Mouse (Mus musculus): ENCODE results near the gene Aprt.

Aprt gene

DNA sequence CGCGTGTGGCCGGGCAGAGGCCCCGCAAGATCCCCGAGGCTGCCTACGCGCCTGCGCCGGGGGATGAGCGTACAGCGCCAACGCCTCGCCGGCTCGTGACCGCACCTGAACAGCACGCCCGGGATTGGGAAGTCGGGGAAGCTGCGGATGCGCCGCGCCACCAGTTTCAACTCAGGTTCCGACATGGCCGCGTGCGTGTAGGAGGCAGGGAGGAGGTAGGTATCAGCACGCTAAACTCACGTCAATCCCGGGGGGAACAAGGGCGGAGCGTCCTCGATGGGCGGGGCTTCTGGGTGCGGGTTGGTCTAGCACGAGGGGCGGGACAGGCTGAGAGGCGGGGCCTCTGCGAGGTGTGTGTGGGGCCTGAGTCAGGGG lies at the start of gene Aprt:
TSS of gene Aprt (minus strand) at position 262 of the 375 bp plus-strand sequence.
- DNase-seq (ENCODE audit: low read depth, low spot score): peak; percentile 81

DNA sequence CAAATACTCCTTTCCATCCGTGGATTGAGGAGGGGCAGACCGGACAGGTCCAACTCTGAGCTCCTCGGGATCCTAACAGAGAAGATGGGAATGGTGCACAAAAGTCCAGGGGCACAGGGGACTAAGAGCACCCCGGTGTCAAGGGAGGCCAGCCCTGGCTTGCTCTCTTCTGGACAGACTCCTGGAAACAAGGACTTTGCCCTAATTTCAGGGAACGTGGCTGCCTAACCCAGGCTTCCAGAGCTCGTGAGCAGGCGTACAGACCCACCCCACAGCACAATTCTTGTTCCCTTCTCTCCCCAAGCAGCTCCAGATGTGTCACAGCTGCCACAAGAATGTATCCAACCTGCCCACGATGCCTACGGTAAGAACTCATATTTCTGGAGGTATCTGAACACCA lies 49.1 kb upstream of the Aprt start:
- no peak for DNase-seq (ENCODE audit: low read depth, low spot score)

- DNase-seq (ENCODE audit: low read depth, low spot score): no peak
Observed at GRCm38 (mm10) chr8:122624653-122625052, 47.9 kb upstream of the Aprt start.

- DNase-seq (ENCODE audit: low read depth, low spot score): no peak
Observed at GRCm38 (mm10) chr8:122623844-122624642, 47.3 kb upstream of the Aprt start.

GRCm38 (mm10) chr8:122622727-122623126 lies 46.0 kb upstream of the Aprt start, which contains the start of gene Pabpn1l:
TSS of gene Pabpn1l (minus strand) at chr8:122622739.
- DNase-seq (ENCODE audit: low read depth, low spot score): no peak

DNA sequence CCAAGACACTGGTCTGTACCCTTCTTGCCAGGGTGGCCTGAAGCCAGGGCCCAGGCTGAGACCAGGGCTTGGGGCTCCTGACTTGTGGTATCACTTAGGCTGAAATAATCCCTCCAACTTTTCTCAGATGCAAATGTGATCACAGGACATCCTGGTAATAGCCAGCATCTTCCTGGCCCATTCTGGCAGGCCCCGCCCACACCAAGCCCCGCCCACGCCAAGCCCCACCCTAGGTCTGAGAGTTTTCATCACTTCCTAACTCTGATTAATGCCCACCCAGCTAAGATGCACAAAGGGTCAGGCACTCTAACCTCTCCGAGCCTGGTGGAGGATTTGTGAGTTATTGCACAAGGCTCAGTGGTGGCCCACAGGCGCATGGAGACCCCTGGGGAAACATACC lies 43.7 kb upstream of the Aprt start:
- no peak for DNase-seq (ENCODE audit: low read depth, low spot score)

- no peak for DNase-seq (ENCODE audit: low read depth, low spot score)
Observed at GRCm38 (mm10) chr8:122618660-122619378, 42.1 kb upstream of the Aprt start.

DNA sequence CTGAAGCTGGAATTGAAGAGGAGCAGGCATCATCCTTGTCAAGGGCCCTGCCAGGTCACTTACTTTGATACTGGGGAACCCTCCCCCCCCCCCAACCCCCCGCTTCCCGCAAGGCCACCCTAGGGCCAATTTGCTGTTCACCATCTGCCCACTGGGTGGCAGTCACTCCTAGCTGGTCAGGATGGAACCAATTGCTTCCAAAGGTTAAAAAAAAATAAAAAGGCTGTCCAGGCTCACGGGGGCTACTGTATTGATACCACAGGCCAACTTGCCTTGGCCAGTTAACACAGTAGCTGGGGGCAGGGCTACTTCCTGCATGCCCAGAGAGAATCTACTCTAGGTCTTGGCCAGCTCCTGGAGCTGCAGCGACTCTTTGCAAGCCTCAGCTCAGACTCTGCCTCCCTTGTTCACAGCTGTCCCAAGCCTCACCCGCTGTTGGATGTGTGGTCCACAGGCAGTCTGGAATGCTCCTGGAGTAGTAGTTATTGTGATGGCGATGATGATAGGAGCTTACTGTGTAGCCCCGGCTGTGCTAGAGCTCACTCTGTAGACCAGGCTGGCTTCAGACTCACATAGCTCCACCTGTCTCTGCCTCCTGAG lies 41.3 kb upstream of the Aprt start:
- DNase-seq (ENCODE audit: low read depth, low spot score): peak; percentile 82

GRCm38 (mm10) chr8:122616181-122616905 lies 39.6 kb upstream of the Aprt start:
- no peak for DNase-seq (ENCODE audit: low read depth, low spot score)

DNA sequence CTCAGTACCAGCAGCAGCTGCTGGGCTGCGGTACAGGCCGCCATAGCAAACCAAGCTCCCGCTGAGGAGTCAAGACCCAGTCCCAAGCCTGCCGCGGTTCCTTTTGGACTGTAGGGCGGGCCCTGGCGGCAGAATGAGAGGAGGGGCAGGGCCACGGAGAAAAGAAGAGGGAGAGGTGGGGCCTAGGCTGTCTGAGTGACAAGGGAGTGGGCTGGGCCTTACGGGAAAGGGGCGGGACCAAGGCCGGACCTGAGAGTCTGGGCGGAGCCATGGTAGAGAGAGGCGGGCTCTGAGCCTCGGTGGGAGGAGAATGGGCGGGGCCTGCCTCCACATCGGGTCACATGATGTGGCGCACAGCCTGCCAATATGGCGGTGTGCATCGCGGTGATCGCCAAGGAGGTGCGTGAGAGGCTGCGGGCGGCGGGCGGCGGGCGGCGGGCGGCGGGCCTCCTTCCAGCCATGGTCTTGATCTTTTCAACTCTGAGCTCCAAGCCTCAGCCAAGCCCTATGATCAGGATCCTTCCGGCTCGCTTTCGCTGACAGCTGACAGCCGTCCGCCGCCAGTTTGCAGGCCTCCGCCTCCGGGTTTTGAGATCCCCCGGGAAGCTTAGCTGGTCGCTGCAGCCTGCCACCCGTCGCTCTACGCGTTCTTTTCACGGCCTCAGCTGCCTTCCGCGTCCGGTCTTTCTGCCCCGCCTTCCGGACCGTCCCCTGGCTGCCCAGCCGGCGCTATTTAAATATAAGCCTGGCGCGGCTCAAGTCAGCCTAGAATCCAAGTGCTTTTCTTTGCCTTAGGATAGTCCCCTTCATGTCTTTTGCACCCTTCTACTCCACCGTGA lies 34.8 kb upstream of the Aprt start, which contains the start of the genes Galns and Trappc2l:
TSS of gene Galns (minus strand) at position 169 of the 839 bp plus-strand sequence.
TSS of gene Trappc2l (plus strand) at position 346 of the 839 bp plus-strand sequence.
- peak; percentile 97 for DNase-seq (ENCODE audit: low read depth, low spot score)

DNA sequence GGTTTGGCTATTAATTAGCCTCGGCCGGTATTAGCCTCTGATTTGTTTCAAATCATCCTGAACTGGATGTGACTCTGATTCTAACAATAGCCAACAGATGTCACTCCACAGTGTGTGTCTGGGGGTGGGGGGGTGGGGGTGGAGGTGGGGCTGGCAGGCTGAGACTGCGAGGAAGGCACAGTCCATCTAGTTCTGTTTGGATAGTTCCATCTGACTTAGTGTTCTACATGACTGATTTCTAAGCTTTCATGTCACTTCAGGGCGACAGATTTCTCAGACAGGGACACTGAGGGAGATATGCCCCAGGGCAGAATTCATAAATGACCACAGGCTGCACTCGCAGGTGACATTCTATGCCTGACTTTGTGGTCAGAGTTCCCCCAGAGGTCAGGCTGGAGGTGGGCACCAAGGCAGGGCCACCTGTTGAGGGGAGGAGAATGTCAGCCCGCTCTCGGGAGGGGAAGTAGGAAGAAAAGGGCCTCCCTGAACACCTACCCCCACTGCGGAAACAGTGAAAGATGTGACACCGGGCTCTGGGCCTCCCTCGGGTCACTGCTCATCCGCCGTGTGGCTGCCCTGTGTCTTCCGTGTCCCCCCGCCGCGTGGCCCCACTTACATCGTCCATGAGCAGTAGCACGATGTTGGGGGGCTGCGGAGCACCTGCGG lies 34.0 kb upstream of the Aprt start:
- DNase-seq (ENCODE audit: low read depth, low spot score): peak; percentile 19

- no peak for DNase-seq (ENCODE audit: low read depth, low spot score)
Observed at GRCm38 (mm10) chr8:122610209-122610608, 33.5 kb upstream of the Aprt start.

DNA sequence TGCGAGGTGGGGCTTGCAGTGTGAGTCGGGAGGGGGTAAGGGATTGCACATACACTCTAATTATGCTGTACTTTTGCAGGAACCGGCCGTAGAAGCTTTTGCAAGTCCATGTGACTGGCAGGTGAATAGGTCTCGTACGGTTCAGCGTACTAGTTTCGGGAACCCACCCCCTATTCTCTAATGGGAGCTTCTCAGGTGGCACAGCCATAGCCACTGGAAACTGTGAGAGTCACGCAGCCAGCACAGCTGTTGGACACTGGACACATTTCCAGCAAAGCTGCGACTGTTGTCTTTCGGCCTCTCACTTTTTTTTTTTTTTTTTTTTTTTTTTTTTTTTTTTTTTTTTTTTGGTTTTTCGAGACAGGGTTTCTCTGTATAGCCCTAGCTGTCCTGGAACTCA lies 30.1 kb upstream of the Aprt start:
- no peak for DNase-seq (ENCODE audit: low read depth, low spot score)

DNA sequence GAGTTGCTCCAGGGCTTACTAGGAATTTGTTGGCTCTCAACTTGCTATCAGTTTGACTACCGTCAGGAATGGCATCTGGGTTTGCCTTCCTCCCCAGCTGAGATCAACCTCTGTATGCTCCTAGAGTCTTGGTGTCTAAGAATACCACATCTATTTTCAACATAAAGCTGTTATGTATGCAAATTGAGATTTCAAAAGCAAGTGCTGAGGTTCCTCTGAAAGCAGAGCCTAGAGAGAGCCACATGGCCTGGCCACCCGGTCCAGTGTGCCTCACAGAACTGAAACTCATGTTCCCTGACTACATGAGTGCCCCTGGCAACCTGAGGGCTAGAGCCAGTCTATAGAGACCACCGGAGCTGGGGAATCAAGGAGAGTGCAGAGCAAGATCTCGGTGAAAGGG lies 28.7 kb upstream of the Aprt start:
- DNase-seq (ENCODE audit: low read depth, low spot score): no peak

GRCm38 (mm10) chr8:122604640-122605039 lies 27.9 kb upstream of the Aprt start:
- no peak for DNase-seq (ENCODE audit: low read depth, low spot score)

GRCm38 (mm10) chr8:122600666-122601065 lies 24.0 kb upstream of the Aprt start:
- DNase-seq (ENCODE audit: low read depth, low spot score): no peak

- DNase-seq (ENCODE audit: low read depth, low spot score): no peak
Observed at GRCm38 (mm10) chr8:122596031-122596430, 19.3 kb upstream of the Aprt start.

DNA sequence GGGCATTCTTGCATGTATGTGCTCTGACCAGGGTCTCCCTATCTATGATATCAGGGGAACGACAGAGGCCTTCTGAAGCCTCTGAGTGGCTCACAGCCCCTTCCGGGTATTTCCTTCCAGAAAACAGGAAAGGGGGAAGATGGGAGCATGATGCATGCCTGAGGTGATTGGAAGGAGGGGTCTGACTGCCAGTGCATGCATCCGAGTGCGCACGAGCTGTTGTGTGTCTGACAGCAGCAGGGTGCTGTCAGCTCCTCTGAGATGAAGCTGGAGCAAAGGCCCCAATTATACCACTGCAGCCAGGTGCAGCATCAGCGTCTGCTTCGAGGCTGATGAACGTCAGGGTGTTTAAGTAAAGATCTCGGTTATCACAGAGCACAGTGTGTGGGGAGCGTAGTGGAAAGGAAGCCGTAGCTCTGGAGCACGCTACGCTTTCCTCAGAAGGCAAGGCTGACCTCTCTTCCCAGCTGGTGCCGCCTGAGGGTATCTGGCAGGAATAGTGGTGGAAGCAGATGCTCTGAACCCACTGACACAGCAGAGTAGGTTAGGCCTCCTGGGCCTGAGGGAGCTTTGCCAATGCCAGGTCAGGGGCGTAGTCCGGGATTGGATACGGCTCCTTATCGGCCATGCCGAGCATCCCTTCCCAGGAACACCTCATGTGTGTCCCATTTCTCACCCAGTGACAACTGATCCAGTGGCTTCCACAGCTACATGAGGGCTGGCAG lies 17.2 kb upstream of the Aprt start:
- no peak for DNase-seq (ENCODE audit: low read depth, low spot score)

GRCm38 (mm10) chr8:122593240-122593639 lies 16.5 kb upstream of the Aprt start:
- no peak for DNase-seq (ENCODE audit: low read depth, low spot score)

- no peak for DNase-seq (ENCODE audit: low read depth, low spot score)
Observed at GRCm38 (mm10) chr8:122586749-122587148, 10.0 kb upstream of the Aprt start.
